Mouse (Mus musculus) MEL-GATA-1-ER (cell line): Measurements from ENCODE around the gene Diras1.

Source experiments
- DNase-seq: peaks from one replicate; pipeline ENCODE4 v3.0.0-alpha.2; 2012; ENCODE audit warnings: low read depth; ENCODE audit errors: extremely low read depth

Gene Diras1

GRCm38 (mm10) chr10:80973722-80974121 lies 51.7 kb downstream of the Diras1 start:
- no peak for DNase-seq

- DNase-seq: no peak
Measured at GRCm38 (mm10) chr10:80972071-80972987, 53.1 kb downstream of the Diras1 start.

- DNase-seq: no peak
Measured at GRCm38 (mm10) chr10:80971533-80971932, 53.9 kb downstream of the Diras1 start.

- no peak for DNase-seq
Measured at GRCm38 (mm10) chr10:80970159-80970558, 55.3 kb downstream of the Diras1 start.
